Mouse (Mus musculus) hindbrain, postnatal 0 days (tissue): ENCODE measurements around the gene Pheta1. TPM values are rescaled to one million over a fixed set of nuclear protein-coding genes. Genes with fewer than 3 reads are reported as not detected.
"Not testable (repeated sequence)": the region's sequence is repeated elsewhere in the genome, so short reads cannot be mapped to it uniquely, and the experiment has no call there.

ENCODE experiments used
- ATAC-seq: fragments of 200-750 bp; cut with Nextera tagmentation; 2 replicates; pipeline ENCODE4 v1.8.0; 2017; ENCODE audit warnings: mild to moderate bottlenecking, moderate TSS enrichment, moderate library complexity
- DNase-seq: peaks from one replicate; pipeline ENCODE4 v3.0.0-alpha.2; 2015; ENCODE audit warnings: low spot score
- H3K27ac ChIP-seq: fragments of 300-500 bp; sonication (generic); 2 replicates; pipeline ENCODE4 v1.5.1; 2014; ENCODE audit warnings: mild to moderate bottlenecking
- H3K27me3 ChIP-seq: fragments of 300-500 bp; sonication (generic); 2 replicates; pipeline ENCODE4 v1.6.1; 2014; ENCODE audit warnings: low read length, mixed read lengths; ENCODE audit not compliant: insufficient read depth
- H3K36me3 ChIP-seq: fragments of 300-500 bp; sonication (generic); 2 replicates; pipeline ENCODE4 v1.6.1; 2014; ENCODE audit warnings: low read length, mixed read lengths; ENCODE audit not compliant: insufficient read depth
- H3K4me1 ChIP-seq: fragments of 300-500 bp; sonication (generic); 2 replicates; pipeline ENCODE4 v1.6.1; 2014; ENCODE audit warnings: antibody characterized with exemption, low read length, mixed read lengths; ENCODE audit not compliant: insufficient read depth
- H3K4me2 ChIP-seq: fragments of 300-500 bp; sonication (generic); 2 replicates; pipeline ENCODE4 v1.6.1; 2014; ENCODE audit warnings: low read depth, mild to moderate bottlenecking, low read length, moderate library complexity, mixed read lengths
- H3K4me3 ChIP-seq: fragments of 300-500 bp; sonication (generic); 2 replicates; pipeline ENCODE4 v1.5.1; 2014; ENCODE audit warnings: low read length
- H3K9ac ChIP-seq: fragments of 300-500 bp; sonication (generic); replicated peaks from 2 replicates; pipeline ENCODE4 v1.6.1; 2014; ENCODE audit warnings: mild to moderate bottlenecking, low read length, moderate library complexity, mixed read lengths
- H3K9me3 ChIP-seq: fragments of 300-500 bp; sonication (generic); 2 replicates; pipeline ENCODE4 v1.6.1; 2016; ENCODE audit warnings: low read length, mixed read lengths
- CTCF ChIP-seq: IDR thresholded peaks from 2 replicates; pipeline ENCODE4 v1.5.1; 2016; ENCODE audit warnings: antibody characterized with exemption, control low read depth, low read depth
- WGBS: fragments of 180-500 bp; shearing (Covaris S2); extraction: QIAGEN DNeasy Blood & Tissue Kit; methylation state at CpG from one replicate; pipeline ENCODE4 v1.1.7; 2014; 5-methylcytosine and 5-hydroxymethylcytosine counted together
- polyA plus RNA-seq: library from polyadenylated mRNA; unstranded; fragments of >200 nt; fragmentation: Nextera tagmentation; extraction: Ambion mirVana; gene quantifications from 2 replicates; pipeline ENCODE4 v1.2.1, GENCODE M21; 2015
- total RNA-seq: library from RNA; depleted of rRNA; stranded (reverse); fragments of >200 nt; gene quantifications from 2 replicates; pipeline ENCODE4 v1.2.3, GENCODE M21; 2014

The Pheta1 gene
- total and polyA plus RNA-seq, 2 experiments from 2014 or later, result 28.3 to 52.5 TPM

- WGBS, result 1% methylated on average over 33 of the region's 33 CpGs
- Histone ChIP-seq H3K27ac (peak overlapping the region; percentile 3; the same call in 1 of the 2 replicates), H3K9ac (peak overlapping the region; percentile 45; the same call in 1 of the 2 replicates), H3K9me3 (no peaks in the 10 kb centered on the region), H3K4me2 (peak overlapping the region; percentile 74), H3K36me3 (no peaks in the 10 kb centered on the region), H3K4me1 (peaks cover 9% of the 10 kb centered on the region; the same call in 1 of the 2 replicates), H3K4me3 (peak overlapping the region; percentile 44), H3K27me3 (0 out of 2 replicates have a peak, but pooled peaks cover 8% of the 10 kb centered on the region)
- DNase-seq (peak; percentile 84), ATAC-seq (peak; percentile 52)
- peak; percentile 94 for TF ChIP-seq CTCF
Measured at GRCm38 (mm10) chr5:121842665-121843118, 6.1 kb upstream of the Pheta1 start.

DNA sequence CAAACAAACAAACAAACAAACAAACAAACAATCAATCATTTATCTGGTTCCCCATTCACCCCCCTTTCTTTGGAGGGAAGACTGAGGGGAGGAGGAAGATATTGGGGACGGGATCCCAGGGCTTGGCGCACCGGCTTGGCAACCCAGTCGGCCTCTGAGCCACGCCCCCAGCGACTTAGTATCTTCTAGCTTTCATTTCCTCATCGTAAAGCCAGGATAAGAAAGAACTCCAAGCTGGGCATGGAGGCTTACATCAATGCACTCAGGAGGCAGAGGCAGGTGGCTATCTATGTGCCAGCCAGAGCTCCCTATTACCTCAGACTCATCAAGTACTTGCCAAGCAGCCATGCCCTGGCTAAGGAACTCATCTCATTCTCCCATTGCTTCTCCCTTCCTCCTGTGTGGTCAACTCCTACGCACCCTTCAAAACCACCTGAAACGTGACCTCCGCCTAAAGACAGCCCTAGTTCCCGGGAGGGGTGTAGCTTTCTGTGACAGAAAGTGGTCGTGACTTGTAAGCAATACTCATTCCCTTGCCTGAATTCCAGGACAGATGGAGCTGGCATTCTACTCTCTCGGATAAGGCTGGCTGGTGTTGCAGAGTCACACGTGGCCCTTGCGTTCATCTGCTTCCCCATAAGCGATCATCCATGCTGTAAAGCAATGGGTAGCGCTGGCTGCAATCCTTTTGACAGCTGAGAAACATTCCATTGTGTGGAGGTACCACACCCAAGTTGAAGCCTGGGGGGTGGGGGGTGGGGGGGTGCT lies 5.5 kb upstream of the Pheta1 start:
- Histone ChIP-seq H3K36me3 (no peaks in the 10 kb centered on the region), H3K4me2 (peak overlapping the region; percentile 74), H3K4me3 (peak overlapping the region; percentile 44), H3K9me3 (no peaks in the 10 kb centered on the region), H3K9ac (no peak overlapping the region; the same call in 1 of the 2 replicates), H3K27ac (no peak overlapping the region), H3K27me3 (0 out of 2 replicates have a peak, but pooled peaks cover 8% of the 10 kb centered on the region), H3K4me1 (peaks cover 11% of the 10 kb centered on the region)
- ATAC-seq (no peak), DNase-seq (no peak)
- TF ChIP-seq CTCF, result no peak
- WGBS, result 13% methylated on average over 17 of the region's 17 CpGs

GRCm38 (mm10) chr5:121845361-121845760 lies 3.4 kb upstream of the Pheta1 start:
- H3K27ac ChIP-seq, result no peak overlapping the region
- ATAC-seq (no peak), DNase-seq (no peak)
- no peak overlapping the region for H3K4me2 ChIP-seq
- WGBS, result 38% methylated on average over 4 of the region's 4 CpGs
- peaks cover 15% of the 10 kb centered on the region for H3K4me1 ChIP-seq
- H3K36me3 ChIP-seq, result no peaks in the 10 kb centered on the region
- H3K4me3 ChIP-seq, result no peak overlapping the region
- no peaks in the 10 kb centered on the region for H3K9me3 ChIP-seq
- 0 out of 2 replicates have a peak, but pooled peaks cover 8% of the 10 kb centered on the region for H3K27me3 ChIP-seq
- no peak for TF ChIP-seq CTCF
- H3K9ac ChIP-seq, result no peak overlapping the region

- ATAC-seq, result no peak
- WGBS, result 78% methylated on average over 11 of the region's 11 CpGs
- H3K4me3 ChIP-seq, result no peak overlapping the region
Measured at GRCm38 (mm10) chr5:121846322-121846721, 2.5 kb upstream of the Pheta1 start.

GRCm38 (mm10) chr5:121847269-121847668 lies 1.5 kb upstream of the Pheta1 start:
- H3K9ac ChIP-seq, H3K4me2 ChIP-seq, H3K36me3 ChIP-seq, H3K27ac ChIP-seq, DNase-seq, H3K4me3 ChIP-seq, ATAC-seq, H3K9me3 ChIP-seq, H3K27me3 ChIP-seq: not testable (repeated sequence)
- WGBS, result 83% methylated on average over 3 of the region's 3 CpGs
- peaks cover 21% of the 10 kb centered on the region for H3K4me1 ChIP-seq

More at GRCm38 (mm10) chr5:121846322-121846721, 2.5 kb upstream of the Pheta1 start:
- Histone ChIP-seq H3K4me2 (no peak overlapping the region), H3K4me1 (peaks cover 21% of the 10 kb centered on the region), H3K27ac (no peak overlapping the region), H3K27me3 (0 out of 2 replicates have a peak, but pooled peaks cover 8% of the 10 kb centered on the region), H3K9me3 (no peaks in the 10 kb centered on the region), H3K9ac (no peak overlapping the region), H3K36me3 (no peaks in the 10 kb centered on the region)
- no peak for TF ChIP-seq CTCF
- DNase-seq, result no peak

GRCm38 (mm10) chr5:121848035-121848519 lies 707 bp upstream of the Pheta1 start:
- Histone ChIP-seq H3K27me3 (0 out of 2 replicates have a peak, but pooled peaks cover 7% of the 10 kb centered on the region), H3K36me3 (peaks cover 9% of the 10 kb centered on the region; the same call in 1 of the 2 replicates), H3K9ac (0 out of 2 replicates have a peak overlapping the region, but pooled peaks have one; percentile 81), H3K4me3 (peak overlapping the region; percentile 91), H3K27ac (peak overlapping the region; percentile 58), H3K4me2 (peak overlapping the region; percentile 72), H3K9me3 (no peaks in the 10 kb centered on the region), H3K4me1 (peaks cover 21% of the 10 kb centered on the region)
- 1% methylated on average over 17 of the region's 17 CpGs for WGBS
- TF ChIP-seq CTCF, result peak; percentile 54
- ATAC-seq (peak; percentile 18; the same call in 1 of the 2 replicates), DNase-seq (peak; percentile 62)
